14 mouse cellular contexts compared by ENCODE assay signal in genomic region chr9:96056417-96057223, GRCm38 (mm10).
A peak's percentile ranks its signal among the peaks of the same experiment; 100 is the strongest.
DNase-seq lines count a peak whose midpoint lies in the region; ATAC-seq and TF ChIP-seq lines count a peak whose summit lies in the region.
"Had no signal": no experiment of that assay in that cellular context is flagged by ENCODE, and none has a peak within 500 bp of the region (broad histone marks: within the 10 kb centered on the region; RNA-seq: fewer than 3 reads in every experiment).

No protein-coding gene starts in this region.

- DNase-seq in lung, postnatal 0 days (ENCODE audit: low spot score) = peak; percentile 27
- DNase-seq in lung, postnatal 14 days = no peak
- peak; percentile 33 for DNase-seq in Patski (ENCODE audit: low read depth, low spot score)
- DNase-seq in kidney, postnatal 0 days (ENCODE audit: low spot score) = peak; percentile 32
- DNase-seq in right cerebral cortex, postnatal 14 days = no peak
- DNase-seq in cerebellum, postnatal 14 days = no peak
- DNase-seq: cerebellum, adult 18-20 months; embryo, embryonic 11 days; liver, postnatal 0 days had no signal

- H3K9me3 ChIP-seq in lung, postnatal 0 days (ENCODE audit: low read length) = no peaks in the 10 kb centered on the region
- H3K9me3 ChIP-seq in kidney, postnatal 0 days (replicated peaks; ENCODE audit: low read length) = no peaks in the 10 kb centered on the region
- H3K9me3 ChIP-seq: hindbrain, embryonic 10.5 days had no signal

- WGBS in lung, postnatal 0 days = 59% methylated on average over 6 of the region's 6 CpGs
- 64% methylated on average over 6 of the region's 6 CpGs for whole genome bisulfite sequencing in kidney, postnatal 0 days
- WGBS in small intestine, adult 2 months = 51% methylated on average over 6 of the region's 6 CpGs

- no peak overlapping the region for H3K9ac ChIP-seq in lung, postnatal 0 days (replicated peaks; ENCODE audit: low read depth)
- H3K9ac ChIP-seq in kidney, postnatal 0 days (ENCODE audit: low read depth, low read length) = 0 out of 2 replicates have a peak overlapping the region, but pooled peaks have one; percentile 23
- H3K9ac ChIP-seq: limb, embryonic 12.5 days; liver, postnatal 0 days had no signal

- CTCF ChIA-PET in Patski (lab: Charles Lee) = interaction anchor here (1.1 to 1.3 kb wide), 2 partner anchors 18 to 78 kb away, joined by 3 read pairs; no protein-coding TSS in a partner anchor

- no peak for TF ChIP-seq POLR2A in small intestine, adult 2 months (IDR thresholded peaks at IDR 0.05; ENCODE audit: low read depth, low read length)

- no peaks in the 10 kb centered on the region for H3K27me3 ChIP-seq in lung, postnatal 0 days (replicated peaks; ENCODE audit: insufficient read depth, low read length)
- H3K27me3 ChIP-seq in Patski = no peaks in the 10 kb centered on the region
- H3K27me3 ChIP-seq in kidney, postnatal 0 days (ENCODE audit: insufficient read depth, low read length) = no peaks in the 10 kb centered on the region
- no peaks in the 10 kb centered on the region for H3K27me3 ChIP-seq in small intestine, adult 2 months (ENCODE audit: control insufficient read depth, insufficient read depth, low read length)
- H3K27me3 ChIP-seq: CH12.LX; limb, embryonic 12.5 days had no signal

- POLR2A ChIA-PET in Patski (lab: Charles Lee) = interaction anchor here (0.7 kb wide), 2 partner anchors 13 to 22 kb away, joined by 4 to 6 read pairs; no protein-coding TSS in a partner anchor

- no peak for TF ChIP-seq CTCF in lung, postnatal 0 days (IDR thresholded peaks at IDR 0.05)
- TF ChIP-seq CTCF in Patski (IDR thresholded peaks at IDR 0.05) = no peak
- TF ChIP-seq CTCF in kidney, postnatal 0 days (IDR thresholded peaks at IDR 0.05; ENCODE audit: low read depth) = no peak
- no peak for TF ChIP-seq CTCF in small intestine, adult 2 months (IDR thresholded peaks at IDR 0.05; ENCODE audit: extremely low read depth, insufficient read length, insufficient replicate concordance, low read depth, low read length)

- no peak overlapping the region for H3K4me3 ChIP-seq in lung, postnatal 0 days (ENCODE audit: low read depth, low read length)
- H3K4me3 ChIP-seq in kidney, postnatal 0 days (replicated peaks; ENCODE audit: low read depth, low read length) = no peak overlapping the region
- H3K4me3 ChIP-seq in small intestine, adult 2 months (ENCODE audit: low read depth, low read length) = no peak overlapping the region
- H3K4me3 ChIP-seq: hindbrain, embryonic 10.5 days; limb, embryonic 12.5 days had no signal

- H3K4me2 ChIP-seq in lung, postnatal 0 days (replicated peaks; ENCODE audit: low read depth, low read length) = no peak overlapping the region
- H3K4me2 ChIP-seq in kidney, postnatal 0 days (ENCODE audit: low read length) = no peak overlapping the region
- H3K4me2 ChIP-seq: limb, embryonic 12.5 days had no signal

- in situ Hi-C loops in Patski (cut with MboI; ENCODE audit: low pct_unique_long_range_greater_than_20kb) = no loop called here

- no peak for TF ChIP-seq EP300 in lung, postnatal 0 days (IDR thresholded peaks at IDR 0.05)

- H3K36me3 ChIP-seq in lung, postnatal 0 days (ENCODE audit: insufficient read depth, low read length) = peaks cover 17% of the 10 kb centered on the region
- H3K36me3 ChIP-seq in kidney, postnatal 0 days (ENCODE audit: insufficient read depth, low read length) = peaks cover 28% of the 10 kb centered on the region
- H3K36me3 ChIP-seq in small intestine, adult 2 months (ENCODE audit: control insufficient read depth, insufficient read depth, low read length) = peaks cover 31% of the 10 kb centered on the region

- H3K27ac ChIP-seq in lung, postnatal 0 days (ENCODE audit: low read length) = 0 out of 2 replicates have a peak overlapping the region, but pooled peaks have one; percentile 9
- peak overlapping the region; percentile 57 for H3K27ac ChIP-seq in kidney, postnatal 0 days
- peak overlapping the region; percentile 48; the same call in 1 of the 2 replicates for H3K27ac ChIP-seq in small intestine, adult 2 months (ENCODE audit: insufficient read depth, low read depth, low read length)
- H3K27ac ChIP-seq: hindbrain, embryonic 10.5 days; limb, embryonic 12.5 days had no signal

- ATAC-seq in lung, postnatal 0 days = peak; percentile 54
- peak; percentile 60 for ATAC-seq in Patski
- no peak for ATAC-seq in kidney, postnatal 0 days (replicated peaks; ENCODE audit: low FRiP score, low read depth)
- ATAC-seq: intestine, postnatal 0 days; liver, postnatal 0 days had no signal

- no peaks in the 10 kb centered on the region for H3K4me1 ChIP-seq in lung, postnatal 0 days (ENCODE audit: insufficient read depth, low read depth, low read length)
- no peaks in the 10 kb centered on the region for H3K4me1 ChIP-seq in kidney, postnatal 0 days (replicated peaks; ENCODE audit: insufficient read depth, low read length)
- H3K4me1 ChIP-seq in small intestine, adult 2 months (ENCODE audit: control insufficient read depth, insufficient read depth, insufficient read length, low read length) = no peaks in the 10 kb centered on the region; the same call in 1 of the 2 replicates
- H3K4me1 ChIP-seq: hindbrain, embryonic 10.5 days; limb, embryonic 12.5 days had no signal

Comparison
In these comparisons a context has a peak if more than half of its experiments do, and no peak if none do; other contexts are left out.
1. DNase-seq: peak in lung, postnatal 0 days (single experiment), Patski (single experiment) and kidney, postnatal 0 days (single experiment); none in lung, postnatal 14 days (single experiment), right cerebral cortex, postnatal 14 days (single experiment) and cerebellum, postnatal 14 days (0 of 2).
2. Peak in every context shown above with its lines, with median percentiles within 50 percentile points of each other: H3K27ac ChIP-seq.